Mouse (Mus musculus): ENCODE data around the gene Col18a1. TPM values are rescaled to one million over a fixed set of nuclear protein-coding genes. Genes with fewer than 3 reads are reported as not detected.

Gene Col18a1
- total RNA-seq, 2 experiments from 2014 or later, result not detected

GRCm38 (mm10) chr10:77190967-77191915 is 24.9 kb upstream of the Col18a1 start:
- no peak for ATAC-seq (replicated peaks; ENCODE audit: low FRiP score, low TSS enrichment, poor library complexity, severe bottlenecking)

GRCm38 (mm10) chr10:77187427-77187826 is 21.1 kb upstream of the Col18a1 start:
- ATAC-seq (replicated peaks; ENCODE audit: low FRiP score, low TSS enrichment, poor library complexity, severe bottlenecking), result no peak

DNA sequence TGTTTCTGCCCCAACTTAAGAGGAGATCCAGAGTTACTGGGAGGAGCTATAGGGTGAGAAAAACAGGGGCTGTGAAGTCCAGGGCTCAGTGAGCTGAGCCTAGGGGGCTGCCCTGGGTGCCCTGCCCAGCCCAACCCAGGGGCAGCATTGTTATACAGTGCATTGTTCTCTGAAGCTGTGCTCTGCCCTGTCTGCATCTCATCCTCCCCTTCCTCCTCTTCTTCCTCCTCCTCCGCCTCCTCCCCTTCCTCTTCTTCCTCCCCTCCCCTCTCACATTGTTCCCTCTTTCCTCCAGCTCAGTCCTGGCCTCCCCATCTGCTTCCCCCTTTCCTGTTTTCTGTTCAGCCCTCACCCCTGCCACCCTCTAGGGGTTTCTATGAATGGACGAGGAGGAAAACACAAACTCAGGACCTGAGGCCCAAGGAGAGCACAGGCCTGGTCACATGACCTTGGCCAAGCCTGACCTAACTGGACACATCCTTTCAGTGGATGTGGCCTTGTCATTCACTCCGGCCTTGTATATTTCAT is 16.5 kb upstream of the Col18a1 start:
- ATAC-seq (replicated peaks; ENCODE audit: low FRiP score, low TSS enrichment, poor library complexity, severe bottlenecking), result no peak

GRCm38 (mm10) chr10:77180110-77180509 is 13.8 kb upstream of the Col18a1 start:
- no peak for ATAC-seq (replicated peaks; ENCODE audit: low FRiP score, low TSS enrichment, poor library complexity, severe bottlenecking)

DNA sequence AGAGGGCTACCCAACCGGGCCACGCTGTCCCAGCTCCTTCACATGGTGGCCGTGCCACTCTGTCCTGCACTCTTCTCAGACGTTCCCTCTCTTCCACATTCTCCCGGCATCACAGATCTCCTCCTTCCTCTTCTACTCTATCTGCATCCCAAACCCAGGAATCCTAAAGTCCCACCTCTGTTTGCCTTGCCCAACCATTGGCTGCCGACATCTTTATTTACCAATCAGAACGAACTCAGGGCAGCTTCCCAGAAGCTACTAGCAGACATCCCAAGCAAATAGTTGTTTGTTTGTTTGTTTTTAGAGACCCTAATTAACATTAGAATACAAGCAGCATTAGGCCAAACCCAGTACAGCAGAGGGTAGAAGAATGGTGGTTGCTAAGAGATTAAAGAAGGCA is 12.3 kb upstream of the Col18a1 start:
- no peak for ATAC-seq (replicated peaks; ENCODE audit: low FRiP score, low TSS enrichment, poor library complexity, severe bottlenecking)

DNA sequence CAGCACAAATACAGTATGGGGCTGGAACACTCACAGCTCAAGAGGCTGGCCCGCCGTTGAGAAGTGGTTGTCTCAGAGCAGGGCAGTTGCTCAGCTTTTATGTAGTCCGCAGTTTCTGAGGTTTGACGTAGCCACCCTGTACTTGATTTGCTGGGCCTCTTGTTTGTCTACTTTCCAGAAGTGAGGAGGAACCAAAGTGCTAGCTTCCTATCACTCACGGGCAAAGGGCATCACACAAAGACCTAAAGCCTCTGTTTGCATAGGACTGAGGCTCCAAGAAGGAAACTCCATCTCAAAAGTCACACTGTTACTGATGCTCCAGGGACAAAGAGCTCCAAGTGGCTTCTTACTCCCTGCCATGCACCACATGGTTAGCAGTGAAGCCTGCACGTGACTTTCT is 4.1 kb upstream of the Col18a1 start:
- no peak for ATAC-seq (replicated peaks; ENCODE audit: low FRiP score, low TSS enrichment, poor library complexity, severe bottlenecking)

DNA sequence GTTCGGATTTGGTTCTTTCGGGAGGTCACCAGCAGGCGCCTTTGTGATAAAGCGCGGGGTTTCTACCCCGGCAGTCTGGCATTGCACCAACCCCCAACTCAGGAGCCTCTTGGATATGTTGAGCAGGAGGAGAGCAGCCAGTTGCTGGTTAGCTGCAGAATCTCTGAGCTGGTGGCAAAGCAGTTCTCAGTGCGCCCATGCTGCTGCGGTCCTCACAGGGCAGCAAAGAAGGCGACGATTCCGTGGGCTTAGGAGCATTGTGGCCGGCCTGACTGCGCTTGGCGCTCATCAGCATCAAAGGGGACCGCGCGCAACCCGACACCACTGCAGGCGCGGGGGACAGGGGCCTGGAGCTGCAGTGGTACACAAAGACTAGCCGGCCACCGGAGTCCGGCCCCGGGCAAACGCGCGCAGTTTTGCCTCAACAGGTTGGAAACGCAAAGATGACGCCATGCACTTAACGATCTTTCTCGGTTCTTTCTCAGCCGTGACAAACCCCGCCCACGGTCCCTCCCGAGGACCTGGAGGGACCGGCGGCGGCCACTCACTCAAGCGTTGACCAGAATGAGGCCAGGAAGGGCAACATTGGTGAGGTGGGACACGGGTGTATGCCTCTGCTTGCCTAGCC is 916 bp downstream of the Col18a1 start:
- ATAC-seq (replicated peaks; ENCODE audit: low FRiP score, low TSS enrichment, poor library complexity, severe bottlenecking), result 0 out of 2 replicates have a peak, but pooled peaks have one; percentile 13

- ATAC-seq (replicated peaks; ENCODE audit: low FRiP score, low TSS enrichment, poor library complexity, severe bottlenecking), result no peak
These were observed 1.8 kb downstream of the Col18a1 start for GRCm38 (mm10) chr10:77164437-77165052.

DNA sequence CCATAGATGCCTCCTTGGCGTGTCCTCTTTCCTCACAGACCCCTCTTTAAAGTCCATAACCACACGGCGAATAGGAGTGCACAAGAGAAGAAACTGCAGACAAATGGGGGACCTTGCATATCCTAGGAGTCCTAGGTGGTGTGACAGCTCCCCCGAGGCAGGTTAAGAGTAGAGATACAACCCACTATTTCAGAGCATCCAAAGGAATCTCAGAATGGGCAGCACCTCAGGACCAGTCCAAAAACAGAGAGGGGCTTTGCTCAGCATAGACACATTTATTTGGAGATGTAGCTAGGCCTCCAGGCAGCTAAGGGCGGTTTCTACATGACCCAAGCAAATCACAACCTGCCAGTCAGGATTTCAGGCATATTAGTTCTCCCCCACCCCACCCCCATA is 2.3 kb downstream of the Col18a1 start:
- no peak for ATAC-seq (replicated peaks; ENCODE audit: low FRiP score, low TSS enrichment, poor library complexity, severe bottlenecking)

GRCm38 (mm10) chr10:77163392-77163977 is 2.9 kb downstream of the Col18a1 start:
- no peak for ATAC-seq (replicated peaks; ENCODE audit: low FRiP score, low TSS enrichment, poor library complexity, severe bottlenecking)

- peak; percentile 73 for ATAC-seq (replicated peaks; ENCODE audit: low FRiP score, low TSS enrichment, poor library complexity, severe bottlenecking)
These were observed 6.8 kb downstream of the Col18a1 start for GRCm38 (mm10) chr10:77159573-77159972.

DNA sequence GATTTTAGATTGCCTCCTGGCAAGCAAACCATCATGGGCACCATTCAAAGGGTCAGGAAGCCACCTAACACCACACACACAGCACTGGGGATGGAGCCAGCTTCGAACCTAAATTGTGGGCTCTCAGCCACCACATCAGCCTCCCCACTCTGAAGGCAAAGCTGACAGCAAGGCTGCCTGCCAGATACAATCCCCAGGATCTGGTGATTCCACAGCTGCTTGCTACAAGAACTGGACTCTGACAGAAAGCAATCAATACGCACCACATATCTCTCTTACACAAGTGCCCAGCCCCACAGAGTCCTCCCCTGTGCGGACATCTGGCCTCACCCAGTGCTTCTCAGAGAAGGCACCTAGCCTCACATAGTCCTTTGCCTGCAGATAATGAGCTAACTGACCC is 7.4 kb downstream of the Col18a1 start:
- ATAC-seq (replicated peaks; ENCODE audit: low FRiP score, low TSS enrichment, poor library complexity, severe bottlenecking), result peak; percentile 32

GRCm38 (mm10) chr10:77157245-77158019 is 8.9 kb downstream of the Col18a1 start:
- ATAC-seq (replicated peaks; ENCODE audit: low FRiP score, low TSS enrichment, poor library complexity, severe bottlenecking), result no peak

DNA sequence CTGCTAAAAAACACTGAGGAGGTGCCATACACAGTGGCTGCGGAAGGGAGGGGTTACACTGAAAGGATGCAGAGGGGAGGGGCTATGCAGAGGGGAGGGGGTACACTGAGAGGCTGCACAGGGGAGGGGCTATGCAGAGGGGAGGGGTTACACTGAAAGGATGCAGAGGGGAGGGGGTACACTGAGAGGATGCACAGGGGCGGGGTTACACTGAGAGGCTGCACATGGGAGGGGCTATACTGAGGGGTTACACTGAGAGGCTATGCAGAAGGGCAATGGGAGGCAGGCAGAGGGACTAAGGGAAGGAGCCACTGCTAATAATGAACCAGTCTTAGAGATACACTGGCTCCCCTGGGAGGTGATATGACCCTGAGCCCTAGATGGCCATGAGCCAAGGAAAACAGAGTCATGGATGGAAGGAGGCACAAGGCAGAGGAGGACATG is 14.1 kb downstream of the Col18a1 start:
- ATAC-seq (replicated peaks; ENCODE audit: low FRiP score, low TSS enrichment, poor library complexity, severe bottlenecking), result no peak

- ATAC-seq (replicated peaks; ENCODE audit: low FRiP score, low TSS enrichment, poor library complexity, severe bottlenecking), result no peak
These were observed 14.8 kb downstream of the Col18a1 start for GRCm38 (mm10) chr10:77151551-77152002.

- no peak for ATAC-seq (replicated peaks; ENCODE audit: low FRiP score, low TSS enrichment, poor library complexity, severe bottlenecking)
These were observed 15.3 kb downstream of the Col18a1 start for GRCm38 (mm10) chr10:77150947-77151521.

- no peak for ATAC-seq (replicated peaks; ENCODE audit: low FRiP score, low TSS enrichment, poor library complexity, severe bottlenecking)
These were observed 16.3 kb downstream of the Col18a1 start for GRCm38 (mm10) chr10:77150016-77150415.

DNA sequence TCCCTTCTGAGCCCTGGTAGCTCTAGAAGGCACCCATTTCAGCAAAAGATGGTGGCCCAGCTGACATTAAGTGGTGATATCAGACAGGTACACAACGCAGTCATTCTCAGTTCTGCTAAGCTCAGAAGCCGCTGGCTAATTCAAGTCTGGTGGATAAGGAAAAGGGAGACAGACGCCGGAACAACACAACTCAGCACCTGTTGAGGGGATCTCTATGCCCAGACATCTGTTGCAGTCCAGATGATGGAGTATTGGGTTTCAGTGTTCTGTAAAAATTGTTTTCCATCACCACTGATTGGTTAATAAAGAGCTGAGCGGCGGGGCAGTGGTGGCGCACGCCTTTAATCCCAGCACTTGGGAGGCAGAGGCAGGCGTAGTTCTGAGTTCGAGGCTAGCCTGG is 18.8 kb downstream of the Col18a1 start:
- ATAC-seq (replicated peaks; ENCODE audit: low FRiP score, low TSS enrichment, poor library complexity, severe bottlenecking), result no peak

Data from megakaryocyte-erythroid progenitor cell, adult 5-6 weeks (primary cell).